Mouse (Mus musculus): ENCODE measurements at regions not wholly inside any gene's neighbourhood (a gene's known extent, or its start where the extent isn't known, plus 50 kb on each side); places are given as distances from the start of the nearest gene placed in this dataset.

GRCm38 (mm10) chr1:177585320-177585719 lies 143.2 kb downstream of the Zbtb18 start:
- TF ChIP-seq CTCF (IDR thresholded peaks at IDR 0.05; ENCODE audit: low read depth) (no peak), EP300 (IDR thresholded peaks at IDR 0.05; ENCODE audit: low read depth) (no peak)
